Mouse (Mus musculus) bone marrow macrophage, adult 2 months (primary cell): ENCODE data around the gene Urad.

Source experiments
- CTCF ChIP-seq: IDR thresholded peaks from 2 replicates; pipeline ENCODE4 v1.5.1; 2012; ENCODE audit warnings: low read depth, mild to moderate bottlenecking, low read length, moderate library complexity
- POLR2A ChIP-seq: IDR thresholded peaks from 2 replicates; pipeline ENCODE4 v1.6.1; 2012; ENCODE audit warnings: mild to moderate bottlenecking, low read depth, low read length, borderline replicate concordance

DNA sequence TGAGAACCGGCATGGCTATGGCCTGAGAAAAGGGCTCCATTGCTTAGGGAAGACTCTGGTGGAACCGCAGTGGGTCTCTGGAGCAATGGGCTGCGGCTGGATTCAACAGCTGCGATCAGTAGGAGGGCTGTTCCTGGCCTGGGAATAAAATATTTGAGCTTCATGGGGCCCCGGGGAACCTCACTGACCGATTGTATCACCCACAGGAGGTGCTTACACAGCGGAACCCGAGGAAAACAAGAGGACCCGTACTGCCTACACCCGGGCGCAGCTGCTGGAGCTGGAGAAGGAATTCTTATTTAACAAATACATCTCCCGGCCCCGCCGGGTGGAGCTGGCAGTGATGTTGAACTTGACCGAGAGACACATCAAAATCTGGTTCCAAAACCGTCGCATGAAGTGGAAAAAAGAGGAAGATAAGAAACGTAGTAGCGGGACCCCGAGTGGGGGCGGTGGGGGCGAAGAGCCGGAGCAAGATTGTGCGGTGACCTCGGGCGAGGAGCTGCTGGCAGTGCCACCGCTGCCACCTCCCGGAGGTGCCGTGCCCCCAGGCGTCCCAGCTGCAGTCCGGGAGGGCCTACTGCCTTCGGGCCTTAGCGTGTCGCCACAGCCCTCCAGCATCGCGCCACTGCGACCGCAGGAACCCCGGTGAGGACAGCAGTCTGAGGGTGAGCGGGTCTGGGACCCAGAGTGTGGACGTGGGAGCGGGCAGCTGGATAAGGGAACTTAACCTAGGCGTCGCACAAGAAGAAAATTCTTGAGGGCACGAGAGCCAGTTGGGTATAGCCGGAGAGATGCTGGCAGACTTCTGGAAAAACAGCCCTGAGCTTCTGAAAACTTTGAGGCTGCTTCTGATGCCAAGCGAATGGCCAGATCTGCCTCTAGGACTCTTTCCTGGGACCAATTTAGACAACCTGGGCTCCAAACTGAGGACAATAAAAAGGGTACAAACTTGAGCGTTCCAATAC is 47.8 kb downstream of the Urad start:
- no peak for TF ChIP-seq CTCF
- no peak for TF ChIP-seq POLR2A
